Mouse (Mus musculus) v-Abl transformed pro-B cells (cell line): Measurements from ENCODE around the gene Nckap5.
"Not testable (repeated sequence)": the region's sequence is repeated elsewhere in the genome, so short reads cannot be mapped to it uniquely, and the experiment has no call there.

Experiments used
- in situ Hi-C, 2 experiments: fragments of 400-800 bp; cut with MboI; formaldehyde crosslinking; loops; one replicate each; pipeline ENCODE4 v1.15.1; 2025; ENCODE audit not compliant: unreplicated experiment in 2 of 2

Gene Nckap5

GRCm38 (mm10) chr1:126830031-126830927 lies at the start of gene Nckap5:
Gene Nckap5, minus strand, starts transcription at chr1:126830799.
- in situ Hi-C loops, result no loop called here

- in situ Hi-C loops, result no loop called here
Observed at GRCm38 (mm10) chr1:126877495-126877894, 46.9 kb upstream of the Nckap5 start.

GRCm38 (mm10) chr1:126868372-126868771 lies 37.8 kb upstream of the Nckap5 start:
- in situ Hi-C loops, result no loop called here

DNA sequence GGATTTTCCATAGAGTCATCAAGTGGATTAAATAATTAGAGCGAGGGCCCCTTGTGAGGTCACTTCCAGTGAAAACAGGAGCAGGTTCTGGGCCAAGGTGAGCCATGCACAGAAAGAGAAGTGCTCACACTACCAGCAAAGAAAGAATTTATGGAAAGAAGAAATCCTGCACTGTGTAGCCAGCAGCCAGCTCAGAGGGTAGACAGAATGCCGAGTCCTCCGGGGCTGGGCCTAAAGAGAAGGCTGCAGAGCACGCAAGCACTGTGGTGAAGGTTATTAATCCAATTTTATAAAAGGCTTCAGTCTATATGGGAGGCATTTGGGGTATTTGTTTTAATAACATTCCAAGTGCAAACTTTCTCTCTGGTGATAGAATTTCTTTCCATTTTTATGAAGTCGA lies 37.3 kb upstream of the Nckap5 start:
- in situ Hi-C loops, result no loop called here

DNA sequence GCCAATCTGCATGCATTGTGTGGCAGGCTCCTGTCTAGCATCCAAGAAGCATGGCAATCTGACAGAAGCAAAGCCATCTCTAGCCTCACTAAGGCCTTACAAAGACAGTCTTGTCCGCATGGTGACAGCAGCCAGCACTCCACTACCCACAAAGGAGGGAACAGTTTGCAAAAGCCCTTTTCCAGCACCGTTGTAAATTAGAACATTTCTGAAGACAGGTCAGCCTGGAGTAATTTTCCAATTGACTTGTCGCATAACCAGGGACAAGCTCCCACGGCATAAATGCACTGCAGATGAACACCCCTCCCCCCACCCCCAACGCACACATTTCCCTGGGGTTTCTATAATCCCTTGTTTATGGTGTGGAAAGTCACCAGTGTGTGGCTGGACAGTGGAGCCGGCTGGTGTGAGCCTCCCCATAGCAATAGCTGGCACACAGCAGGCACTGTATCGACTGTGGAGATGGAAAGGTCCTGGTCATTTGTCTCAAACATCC lies 35.0 kb upstream of the Nckap5 start:
- in situ Hi-C loops, result no loop called here

GRCm38 (mm10) chr1:126861816-126862215 lies 31.2 kb upstream of the Nckap5 start:
- in situ Hi-C loops, result no loop called here

DNA sequence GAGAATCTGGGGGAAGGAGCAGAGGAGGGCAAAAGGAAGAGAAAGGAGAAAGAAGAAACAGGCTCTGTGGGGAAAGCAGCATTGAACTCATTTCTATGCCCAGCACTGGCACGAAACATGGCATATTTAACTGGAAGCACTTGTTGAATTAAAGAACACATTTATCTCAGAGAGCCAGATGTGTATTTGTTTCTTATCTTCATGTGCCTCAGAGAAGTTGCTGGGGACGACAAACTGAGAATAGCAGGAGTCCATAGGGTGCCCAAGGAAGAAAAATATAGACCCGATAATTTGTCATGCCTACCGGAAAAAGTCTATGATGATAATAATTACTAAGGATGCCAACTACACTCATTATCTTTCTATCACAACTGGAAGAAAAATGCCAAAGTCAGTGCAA lies 29.9 kb upstream of the Nckap5 start:
- in situ Hi-C loops, result no loop called here

DNA sequence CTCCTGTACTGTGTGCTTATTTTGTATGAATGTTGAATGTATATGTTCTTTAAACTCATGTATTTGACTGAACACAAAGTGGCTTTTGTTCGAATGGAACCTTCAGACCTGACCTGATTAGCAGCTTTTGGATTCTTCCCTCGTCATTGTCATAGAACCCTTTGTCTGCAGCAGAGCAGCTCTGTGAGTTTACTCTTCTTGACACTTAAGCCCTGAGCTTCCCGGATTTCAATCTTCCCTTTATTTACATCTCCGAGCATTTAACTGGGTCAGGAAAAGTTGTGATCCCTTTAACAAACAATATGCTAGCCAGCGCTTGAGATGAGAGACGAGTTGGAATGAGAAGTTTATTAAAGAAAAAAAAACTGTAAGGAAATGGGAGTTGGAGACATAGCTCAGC lies 18.9 kb upstream of the Nckap5 start:
- in situ Hi-C loops, result no loop called here

- in situ Hi-C loops, result no loop called here
Observed at GRCm38 (mm10) chr1:126846317-126846716, 15.7 kb upstream of the Nckap5 start.

GRCm38 (mm10) chr1:126832885-126833284 lies 2.3 kb upstream of the Nckap5 start:
- in situ Hi-C loops, result no loop called here

DNA sequence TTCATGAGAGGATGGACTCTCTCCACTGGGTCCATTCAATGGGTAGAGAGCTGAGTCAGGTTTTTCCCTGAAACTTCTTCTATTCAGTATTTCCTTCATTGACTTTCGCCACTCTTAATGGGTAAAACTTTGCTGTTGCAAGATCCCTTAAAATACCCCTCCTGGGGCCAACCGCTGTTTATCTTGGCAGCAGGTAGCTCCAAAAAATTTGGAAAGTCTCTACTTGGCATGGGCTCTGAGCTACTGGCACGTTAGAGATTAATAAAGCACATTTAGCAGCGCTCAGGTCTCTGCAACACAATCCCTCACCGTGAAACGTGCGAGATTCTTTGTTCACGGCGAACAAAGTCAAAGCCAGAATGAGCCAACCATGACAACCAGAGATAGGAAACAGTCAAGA lies 1.6 kb downstream of the Nckap5 start:
- in situ Hi-C loops, result no loop called here

DNA sequence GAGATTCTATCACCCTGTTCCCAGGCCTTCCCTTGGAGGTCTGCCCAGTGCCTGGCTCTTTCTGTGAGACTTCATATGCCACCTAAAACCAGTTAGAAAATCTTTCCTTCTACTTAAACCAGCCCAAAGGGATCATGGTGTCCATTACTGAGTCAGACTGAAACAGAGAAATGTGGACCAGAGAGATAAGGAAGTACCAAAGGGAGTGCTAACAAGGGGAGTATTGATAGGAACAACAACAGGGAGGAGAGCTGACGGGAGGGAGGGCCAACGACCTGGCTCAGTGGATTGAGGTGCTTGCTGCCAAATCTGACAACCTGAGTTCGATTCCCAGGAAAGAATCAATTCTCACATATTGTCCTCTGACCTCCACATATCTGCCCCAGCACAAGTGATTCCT lies 5.8 kb downstream of the Nckap5 start:
- in situ Hi-C loops, result no loop called here

DNA sequence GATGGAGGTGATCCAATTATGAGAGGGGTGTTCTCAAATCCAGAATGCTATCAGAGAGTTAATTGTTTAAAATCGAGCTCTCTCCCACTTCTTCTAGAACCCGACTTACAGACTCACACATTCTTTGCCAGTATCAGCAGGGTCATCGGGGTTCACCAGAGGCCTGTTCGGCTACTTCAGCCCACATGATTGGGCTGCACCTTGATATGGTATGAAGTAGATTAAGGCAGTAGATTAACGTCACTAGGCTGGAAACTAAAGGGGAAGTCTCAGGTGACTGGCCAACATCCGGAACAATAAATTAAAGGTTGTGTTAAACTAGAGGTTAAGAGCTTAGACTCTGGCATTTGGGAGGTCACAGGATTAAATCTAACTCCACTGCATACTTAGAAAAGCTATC lies 8.4 kb downstream of the Nckap5 start:
- in situ Hi-C loops, result no loop called here

- in situ Hi-C loops, result no loop called here
Observed at GRCm38 (mm10) chr1:126817381-126818034, 13.1 kb downstream of the Nckap5 start.

GRCm38 (mm10) chr1:126806994-126807611 lies 23.5 kb downstream of the Nckap5 start:
- in situ Hi-C loops, result no loop called here

DNA sequence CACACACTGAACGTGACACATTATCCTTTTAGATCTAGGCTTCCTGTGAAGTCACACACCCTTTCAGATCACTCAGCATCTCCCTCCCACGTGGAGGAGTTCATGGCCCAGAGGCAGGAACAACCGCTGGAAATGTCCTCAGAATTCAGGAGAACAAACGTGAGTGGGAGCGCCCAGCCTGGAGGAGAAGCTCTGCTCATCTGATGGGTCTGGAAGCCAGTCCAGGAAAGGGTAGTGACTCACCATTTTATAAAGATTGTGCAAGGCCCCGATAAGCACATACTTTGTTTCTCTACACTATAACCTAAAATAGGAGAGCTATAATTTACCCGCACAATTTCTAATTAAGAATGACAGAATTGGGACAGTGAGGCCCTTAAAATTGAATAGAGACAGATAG lies 24.1 kb downstream of the Nckap5 start:
- in situ Hi-C loops, result no loop called here

- in situ Hi-C loops, result no loop called here
Observed at GRCm38 (mm10) chr1:126802405-126802804, 28.2 kb downstream of the Nckap5 start.

DNA sequence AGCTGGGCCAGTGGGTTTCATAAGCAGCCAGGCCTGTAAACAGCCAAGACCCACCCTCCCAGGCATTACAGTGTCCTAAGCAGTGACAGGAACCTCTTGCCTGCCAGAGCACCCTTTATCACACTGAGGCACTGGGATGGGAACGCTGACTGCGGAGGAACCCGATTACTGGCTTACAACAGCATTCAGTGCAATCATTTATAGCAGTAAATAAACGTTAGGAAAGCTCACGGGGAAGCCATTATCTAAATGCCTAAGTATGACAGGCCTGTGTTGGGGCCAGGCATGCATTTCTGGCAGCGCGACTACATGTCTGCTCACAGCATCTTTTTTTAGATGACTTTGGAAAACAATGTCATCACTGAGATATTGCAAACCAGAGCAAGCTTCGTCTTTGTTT lies 28.9 kb downstream of the Nckap5 start:
- in situ Hi-C loops, result no loop called here

GRCm38 (mm10) chr1:126799379-126799798 lies 31.2 kb downstream of the Nckap5 start:
- in situ Hi-C loops, result no loop called here

- in situ Hi-C loops, result not testable (repeated sequence)
Observed at GRCm38 (mm10) chr1:126780354-126780941, 50.2 kb downstream of the Nckap5 start.

- in situ Hi-C loops, result not testable (repeated sequence)
Observed at GRCm38 (mm10) chr1:126773947-126774346, 56.7 kb downstream of the Nckap5 start.
